Mouse (Mus musculus) adrenal gland, postnatal 4 days (tissue): ENCODE results near the gene Vmn1r217. TPM values are rescaled to one million over a fixed set of nuclear protein-coding genes. Genes with fewer than 3 reads are reported as not detected.
"Not testable (repeated sequence)": the region's sequence is repeated elsewhere in the genome, so short reads cannot be mapped to it uniquely, and the experiment has no call there.

Experiments
- DNase-seq, 2 experiments: peaks; one replicate each; pipeline ENCODE4 v3.0.0; 2021 to 2022; ENCODE audit warnings: low spot score in 2 of 2, mixed read lengths in 2 of 2
- long read RNA-seq, 2 experiments: library from polyadenylated mRNA; stranded (forward); transcript quantifications; one replicate each; pipeline ENCODE4 v2.0.0; 2021
- total RNA-seq, 2 experiments: library from RNA; stranded (reverse); gene quantifications; 2 replicates each; pipeline ENCODE4 v1.2.3; 2021

Vmn1r217 gene
- not detected for total RNA-seq
- long read RNA-seq, experiment 1: 0 reads
- long read RNA-seq, experiment 2: 0 reads

DNA sequence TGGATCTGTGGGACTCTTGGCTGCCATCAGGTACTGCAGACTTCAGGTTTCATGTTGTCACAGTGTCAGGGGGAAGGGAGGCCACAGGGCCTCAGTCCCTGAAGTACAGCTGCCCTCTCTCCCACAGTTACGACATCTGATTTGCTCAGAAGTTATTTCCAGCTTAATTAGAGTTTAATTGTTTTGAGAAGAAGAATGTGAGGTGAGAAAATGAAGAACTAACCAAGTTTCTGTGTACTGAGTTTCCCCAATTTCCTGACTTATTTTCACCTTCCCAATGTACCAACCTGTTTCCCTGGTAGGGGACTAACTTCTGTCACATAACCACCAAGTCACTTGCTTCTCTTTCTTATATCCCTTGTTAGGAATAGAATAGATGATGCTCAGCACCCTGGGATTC, at the start of gene Vmn1r217:
TSS of gene Vmn1r217 (minus strand) at position 101 of the 400 bp plus-strand sequence.
- DNase-seq: not testable (repeated sequence)

DNA sequence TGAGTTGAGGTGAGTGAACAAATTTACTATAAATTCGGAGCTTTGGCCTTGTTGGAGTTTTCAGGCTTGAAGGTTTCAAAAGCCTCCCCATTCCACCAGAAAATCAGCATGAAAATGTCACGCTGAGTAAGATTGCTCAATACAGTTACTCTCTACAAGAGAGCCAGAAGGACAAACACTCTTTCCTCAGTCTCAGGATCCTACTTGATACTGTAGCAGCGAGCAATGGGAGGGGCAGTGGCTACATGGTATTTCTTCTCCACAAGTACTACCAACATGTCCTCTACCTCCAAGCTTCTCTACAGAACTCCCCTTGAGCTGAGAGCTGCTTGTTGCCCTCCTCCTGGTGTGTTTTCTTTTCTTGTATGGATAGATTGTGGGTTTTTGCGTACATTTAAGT, 48.4 kb upstream of the Vmn1r217 start:
- not testable (repeated sequence) for DNase-seq

DNA sequence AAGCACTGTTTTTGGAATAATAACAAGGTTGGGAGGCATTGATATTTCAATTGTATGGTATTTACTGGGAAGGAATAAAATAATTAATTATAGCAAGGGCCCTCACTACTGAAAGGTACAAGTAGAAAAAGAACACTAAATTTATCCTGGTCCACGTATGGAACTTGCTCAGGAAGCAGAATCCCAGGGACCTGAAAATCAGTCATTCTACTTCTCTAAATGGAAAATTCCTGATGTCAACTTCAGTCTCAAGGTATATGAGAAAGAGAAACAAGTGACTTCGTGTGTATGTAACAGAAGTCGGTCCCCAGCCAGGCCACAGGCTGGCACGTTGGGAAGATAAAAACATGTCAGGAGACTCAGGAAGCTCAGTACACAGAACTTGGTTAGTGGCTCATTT, 41.0 kb upstream of the Vmn1r217 start, which contains the start of gene Vmn1r219:
TSS of gene Vmn1r219 (plus strand) at position 301 of the 400 bp plus-strand sequence.
- no peak for DNase-seq

DNA sequence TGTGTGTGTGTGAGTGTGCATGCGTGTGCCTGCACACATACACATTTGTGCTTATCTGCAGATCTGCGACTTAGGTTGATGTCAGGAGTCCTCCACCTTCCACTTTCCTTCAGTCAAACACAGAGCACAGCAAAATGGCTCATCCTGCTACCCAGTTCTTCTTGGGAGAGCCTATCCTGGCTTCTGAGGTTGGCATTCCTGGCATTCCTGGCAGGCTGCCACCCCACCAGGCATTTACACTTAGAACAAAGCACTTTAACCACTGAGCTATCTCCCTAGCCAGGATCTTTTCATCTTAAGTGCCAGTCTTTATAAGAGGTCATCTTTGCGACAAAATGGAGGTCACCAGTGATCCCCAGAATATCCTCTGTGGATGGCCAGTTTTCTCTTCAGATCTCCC, 39.8 kb upstream of the Vmn1r217 start:
- DNase-seq: no peak

DNA sequence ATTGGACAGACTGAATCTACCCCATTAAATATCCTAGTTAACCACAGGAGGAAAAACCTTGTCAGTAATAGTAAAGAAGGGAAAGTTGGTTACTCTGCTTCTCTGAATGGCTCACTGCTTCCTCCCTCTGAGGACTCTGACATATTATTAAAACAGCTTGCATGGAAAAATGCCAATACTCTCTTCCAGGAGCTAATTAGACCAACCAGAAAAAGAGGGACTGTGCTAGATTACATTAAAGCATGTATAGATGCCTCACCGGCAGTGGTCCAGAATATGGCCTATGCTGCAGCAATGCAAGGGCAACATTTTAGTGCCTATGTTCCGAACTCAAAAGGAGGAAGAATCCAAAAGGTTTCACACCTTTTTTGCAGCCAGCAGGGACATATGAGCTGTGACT, 20.9 kb upstream of the Vmn1r217 start:
- DNase-seq: no peak

DNA sequence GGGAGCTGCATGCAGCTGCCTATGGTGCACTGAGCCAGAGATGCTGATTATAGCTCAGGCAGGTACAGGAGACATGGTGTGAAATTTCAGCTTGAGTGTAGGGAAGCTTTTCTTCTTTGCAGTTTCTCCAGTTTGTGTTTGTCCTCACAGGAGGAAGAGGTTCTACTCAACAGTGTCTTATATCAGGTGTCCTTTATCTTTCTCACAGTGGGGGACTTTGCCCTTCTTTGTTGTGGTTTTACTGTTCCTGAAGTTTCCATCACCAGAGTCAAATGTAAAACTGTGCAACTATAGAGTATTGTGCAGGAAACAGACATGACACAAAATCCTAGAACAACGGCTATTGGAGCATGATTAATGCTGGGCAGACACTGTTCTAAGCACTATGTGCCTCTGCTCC, 15.5 kb upstream of the Vmn1r217 start:
- no peak for DNase-seq

DNA sequence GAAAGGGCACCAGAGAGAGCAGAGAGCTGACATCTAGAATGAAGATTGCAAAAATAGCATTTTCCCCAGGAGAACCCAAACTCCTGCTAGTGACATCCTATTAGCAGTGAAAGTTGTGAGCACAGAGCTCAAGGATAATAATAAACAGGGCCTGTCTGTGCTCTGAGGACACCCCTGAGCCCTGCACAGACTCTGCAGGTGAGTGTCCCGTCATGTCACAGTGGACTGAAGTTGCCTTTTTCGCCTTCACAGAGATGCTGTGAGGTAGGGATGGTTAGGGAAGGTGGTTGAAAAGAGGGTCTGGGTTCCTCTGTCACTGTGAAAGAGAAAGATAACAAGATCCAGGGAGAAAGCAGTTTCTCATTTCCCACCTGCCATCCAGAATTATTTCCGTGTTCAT, 15.1 kb upstream of the Vmn1r217 start, which contains the start of gene Vmn1r218:
TSS of gene Vmn1r218 (plus strand) at position 57 of the 400 bp plus-strand sequence.
- DNase-seq: no peak

DNA sequence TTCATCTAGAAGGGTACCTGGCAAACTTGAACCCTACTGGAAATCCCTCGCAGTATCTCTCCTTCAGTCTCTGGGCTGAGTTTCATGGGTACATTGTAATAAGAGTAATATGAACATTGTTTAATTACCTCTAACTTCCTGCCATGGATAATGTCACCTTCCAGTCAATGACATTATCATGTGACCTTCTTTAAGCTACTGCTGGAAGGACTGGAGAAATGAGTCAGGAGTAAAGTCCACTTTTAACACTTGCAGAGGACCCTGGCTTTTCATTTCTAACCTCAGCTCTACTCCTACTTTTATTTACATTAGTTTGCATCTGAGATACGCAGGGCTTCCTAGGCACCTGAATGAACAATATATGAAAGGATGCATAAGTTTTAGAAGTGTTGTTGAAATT, 2.6 kb upstream of the Vmn1r217 start:
- no peak for DNase-seq

DNA sequence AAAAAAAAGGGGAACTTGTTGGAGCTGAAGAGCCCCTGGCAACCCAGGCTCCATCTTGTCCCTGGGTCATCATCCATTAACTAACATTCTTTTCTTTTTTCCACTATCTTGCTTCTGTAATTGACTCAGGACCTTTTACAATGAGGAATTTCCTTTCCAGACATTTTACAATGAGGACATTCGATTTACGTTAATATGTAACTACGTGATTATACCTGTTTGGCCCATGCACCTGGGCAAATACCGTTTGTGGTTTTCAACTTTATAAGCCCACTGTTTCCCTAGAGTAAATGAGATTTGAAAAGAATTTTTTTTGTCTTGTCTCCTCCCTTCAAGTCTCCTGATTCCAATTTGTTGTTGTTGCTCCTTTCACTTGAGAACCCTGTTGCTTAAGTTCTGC, 23.6 kb downstream of the Vmn1r217 start:
- DNase-seq: no peak

DNA sequence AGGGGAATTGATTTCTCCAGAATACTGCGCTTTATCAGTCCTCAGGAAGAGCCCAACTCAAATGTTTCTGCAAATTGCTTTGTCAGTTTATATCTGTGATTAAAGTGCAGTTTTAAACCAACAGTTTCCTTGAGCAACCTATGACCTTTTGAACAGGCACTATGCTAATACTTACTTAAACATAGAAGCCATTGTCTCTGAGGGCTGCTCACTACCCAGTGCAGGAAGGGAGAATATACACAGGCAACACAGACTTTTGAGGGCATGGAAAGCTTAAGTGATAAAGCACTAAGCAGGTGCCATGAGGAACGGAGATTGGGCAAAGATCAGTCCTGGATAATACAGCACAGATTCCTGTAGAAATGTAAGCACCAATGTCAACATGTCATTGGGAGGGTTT, 48.7 kb downstream of the Vmn1r217 start:
- no peak for DNase-seq

DNA sequence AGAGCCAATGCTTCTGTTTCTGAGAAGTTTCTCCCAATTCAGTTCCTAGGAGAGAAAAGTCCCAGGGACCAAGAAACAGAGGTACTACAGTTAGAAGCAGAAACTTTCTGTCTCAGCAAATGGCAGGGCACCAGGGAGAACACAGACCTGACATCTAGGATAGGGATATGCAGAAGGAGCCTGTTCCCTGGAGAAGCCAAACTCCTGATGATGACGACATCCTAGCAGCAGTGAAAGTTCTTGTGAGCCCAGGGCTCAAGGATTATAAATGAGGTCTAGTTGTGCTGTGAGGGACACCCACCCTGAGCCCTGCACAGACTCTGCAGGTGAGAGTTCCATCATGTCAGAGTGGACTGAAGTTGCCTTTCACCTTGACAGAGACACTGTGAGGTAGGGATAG, 50.3 kb downstream of the Vmn1r217 start, which contains the start of gene Vmn1r215:
TSS of gene Vmn1r215 (plus strand) at position 301 of the 400 bp plus-strand sequence.
- no peak for DNase-seq

DNA sequence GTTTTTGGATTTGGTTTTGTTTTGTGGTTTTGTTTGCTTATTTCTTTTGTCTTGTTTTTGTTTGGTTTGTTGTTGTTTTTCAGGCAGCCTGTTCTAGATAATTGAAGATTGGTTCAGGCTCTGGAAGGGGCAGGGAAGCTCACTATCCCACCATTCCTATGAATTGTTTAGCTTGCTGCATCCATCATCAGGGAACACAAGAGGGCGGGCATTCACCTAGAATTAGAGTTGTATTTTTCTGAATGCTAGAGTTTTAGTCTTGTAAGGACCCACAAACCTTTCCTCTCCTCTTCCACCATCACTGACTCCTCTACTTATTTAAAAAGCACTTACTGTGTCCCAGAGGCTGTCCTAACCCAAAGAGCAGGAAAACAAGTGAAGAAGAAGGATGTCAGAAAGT, 60.2 kb downstream of the Vmn1r217 start:
- no peak for DNase-seq

Other genes with a start within 250 kb of the Vmn1r217 start
- gene Vmn1r212, start 234.0 kb downstream of the Vmn1r217 start, total RNA-seq: not detected
- gene Vmn1r213, start 110.6 kb downstream of the Vmn1r217 start, total RNA-seq: not detected
- gene Vmn1r214, start 87.8 kb downstream of the Vmn1r217 start, total RNA-seq: not detected
- gene Vmn1r215, start 50.2 kb downstream of the Vmn1r217 start, total RNA-seq: not detected
- not detected for gene Vmn1r218, start 14.9 kb upstream of the Vmn1r217 start, total RNA-seq
- not detected for gene Vmn1r219, start 41.1 kb upstream of the Vmn1r217 start, total RNA-seq
- gene Vmn1r220, start 69.7 kb upstream of the Vmn1r217 start, total RNA-seq: not detected
- not detected for gene Vmn1r221, start 95.9 kb upstream of the Vmn1r217 start, total RNA-seq
- not detected for gene Vmn1r222, start 117.7 kb upstream of the Vmn1r217 start, total RNA-seq
- gene Vmn1r223, start 128.9 kb upstream of the Vmn1r217 start, total RNA-seq: not detected